Mouse (Mus musculus) bone marrow, adult 2 months (tissue): ENCODE results near the gene Ifi35.

Experiments
- CTCF ChIP-seq: fragments of 200-500 bp; IDR thresholded peaks from 2 replicates; pipeline ENCODE4 v1.5.1; 2011; ENCODE audit warnings: low read length, control low read depth; ENCODE audit not compliant: control insufficient read depth, insufficient read depth
- POLR2A ChIP-seq: fragments of 200-500 bp; IDR thresholded peaks from 2 replicates; pipeline ENCODE4 v1.6.1; 2011; ENCODE audit warnings: low read depth, mild to moderate bottlenecking, control low read depth, low read length, borderline replicate concordance; ENCODE audit not compliant: control insufficient read depth

- no peak for TF ChIP-seq CTCF
- TF ChIP-seq POLR2A: no peak
Observed at GRCm38 (mm10) chr11:101420148-101420547, 28.1 kb upstream of the Ifi35 start.
